Mouse (Mus musculus): ENCODE results near the gene Mkrn1. TPM values are rescaled to one million over a fixed set of nuclear protein-coding genes. Genes with fewer than 3 reads are reported as not detected.

The Mkrn1 gene
- polyA plus RNA-seq, 1 experiment = 108 TPM

GRCm38 (mm10) chr6:39434111-39434885 is 14.0 kb upstream of the Mkrn1 start:
- Histone ChIP-seq H3K36me3 (ENCODE audit: control insufficient read depth) (peaks cover 2% of the 10 kb centered on the region; the same call in 1 of the 2 replicates), H3K9me3 (ENCODE audit: control insufficient read depth, low read length) (no peaks in the 10 kb centered on the region), H3K27me3 (ENCODE audit: control insufficient read depth) (no peaks in the 10 kb centered on the region), H3K4me1 (ENCODE audit: control insufficient read depth) (peaks cover 75% of the 10 kb centered on the region), H3K4me3 (replicated peaks) (no peak overlapping the region)
- TF ChIP-seq TAL1 (IDR thresholded peaks at IDR 0.05; ENCODE audit: low read length) (no peak), GATA1 (IDR thresholded peaks at IDR 0.05; ENCODE audit: low read length) (no peak)

GRCm38 (mm10) chr6:39433701-39434100 is 13.4 kb upstream of the Mkrn1 start:
- Histone ChIP-seq H3K4me1 (ENCODE audit: control insufficient read depth) (peaks cover 81% of the 10 kb centered on the region), H3K27me3 (ENCODE audit: control insufficient read depth) (no peaks in the 10 kb centered on the region), H3K4me3 (replicated peaks) (no peak overlapping the region), H3K9me3 (ENCODE audit: control insufficient read depth, low read length) (no peaks in the 10 kb centered on the region), H3K36me3 (ENCODE audit: control insufficient read depth) (peaks cover 2% of the 10 kb centered on the region; the same call in 1 of the 2 replicates)
- no peak for TF ChIP-seq TAL1 (IDR thresholded peaks at IDR 0.05; ENCODE audit: low read length)
- no peak for TF ChIP-seq GATA1 (IDR thresholded peaks at IDR 0.05; ENCODE audit: low read length)

GRCm38 (mm10) chr6:39433174-39433573 is 12.9 kb upstream of the Mkrn1 start:
- Histone ChIP-seq H3K36me3 (ENCODE audit: control insufficient read depth) (peaks cover 2% of the 10 kb centered on the region; the same call in 1 of the 2 replicates), H3K9me3 (ENCODE audit: control insufficient read depth, low read length) (no peaks in the 10 kb centered on the region), H3K4me3 (replicated peaks) (no peak overlapping the region), H3K4me1 (ENCODE audit: control insufficient read depth) (peaks cover 85% of the 10 kb centered on the region), H3K27me3 (ENCODE audit: control insufficient read depth) (no peaks in the 10 kb centered on the region)
- TF ChIP-seq TAL1 (IDR thresholded peaks at IDR 0.05; ENCODE audit: low read length) (no peak), GATA1 (IDR thresholded peaks at IDR 0.05; ENCODE audit: low read length) (no peak)

GRCm38 (mm10) chr6:39430722-39431121 is 10.5 kb upstream of the Mkrn1 start:
- no peaks in the 10 kb centered on the region for H3K9me3 ChIP-seq (ENCODE audit: control insufficient read depth, low read length)
- H3K27me3 ChIP-seq (ENCODE audit: control insufficient read depth) = no peaks in the 10 kb centered on the region
- peaks cover 93% of the 10 kb centered on the region for H3K4me1 ChIP-seq (ENCODE audit: control insufficient read depth)
- no peak overlapping the region for H3K4me3 ChIP-seq (replicated peaks)
- TF ChIP-seq GATA1 (IDR thresholded peaks at IDR 0.05; ENCODE audit: low read length) (no peak), TAL1 (IDR thresholded peaks at IDR 0.05; ENCODE audit: low read length) (no peak)
- peaks cover 2% of the 10 kb centered on the region; the same call in 1 of the 2 replicates for H3K36me3 ChIP-seq (ENCODE audit: control insufficient read depth)

GRCm38 (mm10) chr6:39429007-39429788 is 8.9 kb upstream of the Mkrn1 start:
- Histone ChIP-seq H3K4me1 (ENCODE audit: control insufficient read depth) (peaks cover 93% of the 10 kb centered on the region), H3K4me3 (replicated peaks) (peak overlapping the region; percentile 42), H3K27me3 (ENCODE audit: control insufficient read depth) (no peaks in the 10 kb centered on the region), H3K36me3 (ENCODE audit: control insufficient read depth) (peaks cover under 1% of the 10 kb centered on the region; the same call in 1 of the 2 replicates), H3K9me3 (ENCODE audit: control insufficient read depth, low read length) (no peaks in the 10 kb centered on the region)
- peak; percentile 83 for TF ChIP-seq GATA1 (IDR thresholded peaks at IDR 0.05; ENCODE audit: low read length)
- TF ChIP-seq TAL1 (IDR thresholded peaks at IDR 0.05; ENCODE audit: low read length) = peak; percentile 69

- Histone ChIP-seq H3K4me1 (ENCODE audit: control insufficient read depth) (peaks cover 94% of the 10 kb centered on the region), H3K4me3 (replicated peaks) (peak overlapping the region; percentile 23), H3K27me3 (ENCODE audit: control insufficient read depth) (no peaks in the 10 kb centered on the region), H3K9me3 (ENCODE audit: control insufficient read depth, low read length) (peaks cover 3% of the 10 kb centered on the region), H3K36me3 (ENCODE audit: control insufficient read depth) (peaks cover 4% of the 10 kb centered on the region)
- no peak for TF ChIP-seq TAL1 (IDR thresholded peaks at IDR 0.05; ENCODE audit: low read length)
- TF ChIP-seq GATA1 (IDR thresholded peaks at IDR 0.05; ENCODE audit: low read length) = no peak; the same call in 1 of the 2 replicates
Measured at GRCm38 (mm10) chr6:39427276-39428003, 7.2 kb upstream of the Mkrn1 start.

GRCm38 (mm10) chr6:39426725-39427124 is 6.5 kb upstream of the Mkrn1 start:
- peaks cover 3% of the 10 kb centered on the region for H3K9me3 ChIP-seq (ENCODE audit: control insufficient read depth, low read length)
- peaks cover 94% of the 10 kb centered on the region for H3K4me1 ChIP-seq (ENCODE audit: control insufficient read depth)
- no peaks in the 10 kb centered on the region for H3K27me3 ChIP-seq (ENCODE audit: control insufficient read depth)
- no peak for TF ChIP-seq TAL1 (IDR thresholded peaks at IDR 0.05; ENCODE audit: low read length)
- no peak for TF ChIP-seq GATA1 (IDR thresholded peaks at IDR 0.05; ENCODE audit: low read length)
- H3K4me3 ChIP-seq (replicated peaks) = no peak overlapping the region
- peaks cover 4% of the 10 kb centered on the region for H3K36me3 ChIP-seq (ENCODE audit: control insufficient read depth)

- TF ChIP-seq GATA1 (IDR thresholded peaks at IDR 0.05; ENCODE audit: low read length) (no peak), TAL1 (IDR thresholded peaks at IDR 0.05; ENCODE audit: low read length) (no peak)
- H3K36me3 ChIP-seq (ENCODE audit: control insufficient read depth) = peaks cover 4% of the 10 kb centered on the region
- peaks cover 3% of the 10 kb centered on the region for H3K9me3 ChIP-seq (ENCODE audit: control insufficient read depth, low read length)
- no peaks in the 10 kb centered on the region for H3K27me3 ChIP-seq (ENCODE audit: control insufficient read depth)
- peaks cover 96% of the 10 kb centered on the region for H3K4me1 ChIP-seq (ENCODE audit: control insufficient read depth)
- H3K4me3 ChIP-seq (replicated peaks) = peak overlapping the region; percentile 13
Measured at GRCm38 (mm10) chr6:39425181-39425580, 4.9 kb upstream of the Mkrn1 start.
